Mouse (Mus musculus) cerebellum, adult 2 months (tissue): ENCODE measurements around the gene 2310034G01Rik.

Source experiments
- CTCF ChIP-seq: fragments of 200-500 bp; IDR thresholded peaks from 2 replicates; pipeline ENCODE4 v1.5.1; 2011; ENCODE audit warnings: low read depth, mild to moderate bottlenecking, control low read depth, low read length, moderate library complexity, borderline replicate concordance; ENCODE audit not compliant: insufficient read depth
- POLR2A ChIP-seq: fragments of 200-500 bp; IDR thresholded peaks from 2 replicates; pipeline ENCODE4 v1.6.1; 2011; ENCODE audit warnings: low read length, control low read depth, borderline replicate concordance; ENCODE audit not compliant: insufficient read depth

DNA sequence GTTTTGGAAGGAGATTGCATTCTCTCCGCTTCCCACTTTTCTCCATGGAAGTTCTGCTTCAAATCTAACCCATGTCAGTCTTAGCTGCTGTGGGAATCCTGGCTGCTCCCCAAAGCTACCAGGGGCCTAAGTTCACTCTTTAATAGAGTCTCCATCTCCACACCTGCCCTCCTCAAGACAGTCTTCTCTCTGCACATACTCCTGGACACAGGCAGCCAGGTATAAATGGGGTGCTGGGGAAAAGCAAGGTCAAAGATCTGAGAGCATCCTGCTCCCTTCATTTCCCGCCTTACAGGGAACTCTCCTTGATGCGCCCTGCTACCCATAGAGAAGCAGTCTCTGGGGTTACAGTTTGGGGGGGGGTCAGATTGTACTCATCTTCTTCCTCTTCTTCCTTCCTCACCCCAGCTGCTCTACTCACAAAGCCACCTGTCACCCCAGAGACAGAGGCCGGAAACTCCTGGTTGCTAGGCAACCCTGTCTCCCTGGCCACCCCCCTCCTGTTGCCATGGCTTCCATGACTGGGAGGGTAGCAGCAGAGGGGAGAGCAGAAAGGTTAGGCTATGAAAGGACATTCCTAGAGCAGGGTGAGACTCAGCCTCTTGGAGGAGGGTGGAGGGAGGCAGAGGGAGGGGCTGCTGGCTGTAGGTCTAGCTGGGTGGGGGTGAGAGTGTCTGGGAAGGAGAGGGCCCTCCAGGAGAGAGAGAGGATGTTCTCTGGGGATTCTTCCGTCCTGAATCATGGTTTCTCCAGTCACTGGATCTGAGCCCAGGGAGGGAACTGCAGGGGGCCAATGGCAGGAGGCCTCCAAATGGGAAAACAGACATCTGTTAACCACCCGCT, 28.8 kb downstream of the 2310034G01Rik start:
- TF ChIP-seq CTCF (no peak), POLR2A (peak; percentile 15; the same call in 1 of the 2 replicates)
